Mouse (Mus musculus) yolk sac, embryonic 10.5 days (tissue): Measurements from ENCODE around the gene Stk25.

ENCODE experiments used
- DNase-seq: peaks from one replicate; pipeline ENCODE4 v3.0.0-alpha.2; 2017; ENCODE audit warnings: low spot score

Gene Stk25

GRCm38 (mm10) chr1:93607090-93608083 lies 51.1 kb downstream of the Stk25 start:
- no peak for DNase-seq

- no peak for DNase-seq
Observed at GRCm38 (mm10) chr1:93603921-93604320, 54.5 kb downstream of the Stk25 start.

- no peak for DNase-seq
Observed at GRCm38 (mm10) chr1:93602911-93603310, 55.5 kb downstream of the Stk25 start.

GRCm38 (mm10) chr1:93595916-93596315 lies 62.5 kb downstream of the Stk25 start:
- DNase-seq, result no peak

- no peak for DNase-seq
Observed at GRCm38 (mm10) chr1:93593960-93594359, 64.5 kb downstream of the Stk25 start.

GRCm38 (mm10) chr1:93588346-93588745 lies 70.1 kb downstream of the Stk25 start:
- DNase-seq, result no peak

- no peak for DNase-seq
Observed at GRCm38 (mm10) chr1:93581545-93581944, 76.9 kb downstream of the Stk25 start.

GRCm38 (mm10) chr1:93577861-93578260 lies 80.6 kb downstream of the Stk25 start:
- DNase-seq, result no peak

GRCm38 (mm10) chr1:93577066-93577465 lies 81.4 kb downstream of the Stk25 start:
- DNase-seq, result no peak
